Mouse (Mus musculus) liver, embryonic 14.5 days (tissue): ENCODE results near the gene Trim17.

Experiments
- CTCF ChIP-seq: IDR thresholded peaks from 2 replicates; pipeline ENCODE4 v1.5.1; 2016; ENCODE audit warnings: antibody characterized with exemption, low read depth, control low read depth
- EP300 ChIP-seq: IDR thresholded peaks from 2 replicates; pipeline ENCODE4 v1.6.1; 2016; ENCODE audit warnings: antibody characterized with exemption, low read depth

GRCm38 (mm10) chr11:58944136-58944535 lies 10.3 kb upstream of the Trim17 start:
- TF ChIP-seq CTCF (no peak), EP300 (no peak)
